Mouse (Mus musculus) liver, postnatal 0 days (tissue): Measurements from ENCODE around the gene Gm48552.

Experiments used
- CTCF ChIP-seq: sonication (generic); IDR thresholded peaks from 2 replicates; pipeline ENCODE4 v1.5.1; 2016; ENCODE audit warnings: antibody characterized with exemption, low read depth
- EP300 ChIP-seq: IDR thresholded peaks from 2 replicates; pipeline ENCODE4 v1.6.1; 2016; ENCODE audit warnings: antibody characterized with exemption, low read depth, mild to moderate bottlenecking

GRCm38 (mm10) chr10:81429605-81430061 is 40.8 kb downstream of the Gm48552 start:
- no peak for TF ChIP-seq EP300
- peak; percentile 19; the same call in 1 of the 2 replicates for TF ChIP-seq CTCF
